Mouse (Mus musculus): ENCODE results near the gene AI413582.

DNA sequence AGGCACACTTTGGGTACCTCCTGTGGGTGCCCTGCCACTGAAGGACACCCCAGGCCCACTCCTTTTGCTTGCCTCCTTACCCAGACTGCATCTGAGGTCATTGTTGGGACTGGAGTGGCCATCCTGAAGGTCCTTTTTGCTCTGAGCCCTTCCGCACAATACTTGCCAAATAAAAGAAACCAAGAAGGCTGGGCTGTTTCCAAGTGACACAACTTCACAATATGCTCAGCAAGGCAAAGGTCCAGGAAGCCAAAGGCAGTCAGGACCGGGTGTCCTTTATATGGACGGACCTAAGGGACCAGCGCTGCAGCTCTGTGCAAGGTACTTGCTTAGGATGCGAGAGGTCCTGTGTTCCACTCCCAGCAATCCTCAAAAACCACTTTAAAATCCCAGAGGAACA, 2.7 kb upstream of the AI413582 start:
- TF ChIP-seq CTCF (IDR thresholded peaks at IDR 0.05) (no peak), POLR2A (IDR thresholded peaks at IDR 0.05; ENCODE audit: insufficient read depth, low read depth, low read length) (no peak)
